Mouse (Mus musculus) kidney, postnatal 14 days (tissue): ENCODE measurements at regions not wholly inside any gene's neighbourhood (a gene's known extent, or its start where the extent isn't known, plus 50 kb on each side); places are given as distances from the start of the nearest gene placed in this dataset.
"Not testable (repeated sequence)": the region's sequence is repeated elsewhere in the genome, so short reads cannot be mapped to it uniquely, and the experiment has no call there.

Experiments used
- DNase-seq: peaks from one replicate; pipeline ENCODE4 v3.0.0; 2022; ENCODE audit warnings: mixed read lengths

GRCm38 (mm10) chr7:137522450-137522849 is 85.0 kb downstream of the Glrx3 start:
- DNase-seq: no peak

- no peak for DNase-seq
These were observed 96.1 kb downstream of the Glrx3 start for GRCm38 (mm10) chr7:137533476-137533875.

- DNase-seq: peak; percentile 50
These were observed 112.6 kb downstream of the Glrx3 start for GRCm38 (mm10) chr7:137549991-137550390.

- peak; percentile 23 for DNase-seq
These were observed 115.3 kb downstream of the Glrx3 start for GRCm38 (mm10) chr7:137552551-137553198.

GRCm38 (mm10) chr7:137555481-137555880 is 118.1 kb downstream of the Glrx3 start:
- no peak for DNase-seq

- DNase-seq: no peak
These were observed 120.0 kb downstream of the Glrx3 start for GRCm38 (mm10) chr7:137557439-137557838.

- no peak for DNase-seq
These were observed 121.5 kb downstream of the Glrx3 start for GRCm38 (mm10) chr7:137558871-137559270.

- no peak for DNase-seq
These were observed 132.8 kb downstream of the Glrx3 start for GRCm38 (mm10) chr7:137570199-137570598.

GRCm38 (mm10) chr7:137575491-137575890 is 138.1 kb downstream of the Glrx3 start:
- DNase-seq: no peak

GRCm38 (mm10) chr7:137576251-137576650 is 138.8 kb downstream of the Glrx3 start:
- no peak for DNase-seq

- no peak for DNase-seq
These were observed 146.1 kb downstream of the Glrx3 start for GRCm38 (mm10) chr7:137583556-137583955.

- not testable (repeated sequence) for DNase-seq
These were observed 147.5 kb downstream of the Glrx3 start for GRCm38 (mm10) chr7:137584916-137585315.

- DNase-seq: no peak
These were observed 156.2 kb downstream of the Glrx3 start for GRCm38 (mm10) chr7:137593570-137593969.

GRCm38 (mm10) chr7:137595567-137595966 is 158.2 kb downstream of the Glrx3 start:
- DNase-seq: no peak

- no peak for DNase-seq
These were observed 158.7 kb downstream of the Glrx3 start for GRCm38 (mm10) chr7:137596161-137596560.

GRCm38 (mm10) chr7:137603039-137603438 is 165.6 kb downstream of the Glrx3 start:
- DNase-seq: peak; percentile 73

GRCm38 (mm10) chr7:137609752-137610151 is 172.3 kb downstream of the Glrx3 start:
- no peak for DNase-seq

GRCm38 (mm10) chr7:137611363-137611762 is 173.9 kb downstream of the Glrx3 start:
- DNase-seq: no peak

- peak; percentile 7 for DNase-seq
These were observed 174.6 kb downstream of the Glrx3 start for GRCm38 (mm10) chr7:137611891-137612522.

GRCm38 (mm10) chr7:137618406-137619133 is 181.2 kb downstream of the Glrx3 start:
- DNase-seq: no peak

GRCm38 (mm10) chr7:137619286-137619789 is 181.9 kb downstream of the Glrx3 start:
- DNase-seq: no peak

GRCm38 (mm10) chr7:137628266-137628665 is 190.9 kb downstream of the Glrx3 start:
- no peak for DNase-seq

- DNase-seq: no peak
These were observed 192.1 kb downstream of the Glrx3 start for GRCm38 (mm10) chr7:137629540-137629939.

- DNase-seq: no peak
These were observed 211.2 kb downstream of the Glrx3 start for GRCm38 (mm10) chr7:137648621-137649020.
